Mouse (Mus musculus): ENCODE data around the gene Nme8. TPM values are rescaled to one million over a fixed set of nuclear protein-coding genes. Genes with fewer than 3 reads are reported as not detected.
A peak's percentile ranks its signal among the peaks of the same experiment; 100 is the strongest.

Gene Nme8
- total RNA-seq, 2 experiments from 2014 or later, result not detected

DNA sequence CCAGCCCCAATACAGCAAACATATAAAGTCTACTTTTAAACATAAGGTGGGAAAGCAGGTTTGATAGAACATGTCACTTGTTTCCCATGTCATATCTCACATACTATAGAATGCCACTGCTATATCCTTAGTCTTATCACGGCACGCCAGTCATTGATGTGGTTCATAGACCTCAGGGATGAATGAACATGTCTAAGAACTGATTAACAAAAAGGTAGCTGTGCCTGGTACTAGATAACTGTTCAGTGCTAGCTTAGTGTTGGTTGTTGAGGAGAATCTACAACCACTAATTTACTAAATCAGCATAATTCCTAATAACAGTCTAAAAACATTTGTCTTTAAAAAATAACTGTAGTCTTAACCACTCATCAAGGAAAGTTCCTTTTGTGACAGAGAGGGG, 47.8 kb downstream of the Nme8 start:
- no peak for DNase-seq (ENCODE audit: extremely low spot score in 1 of 2, low spot score in 2 of 2)
- intact Hi-C loops (cut with DNase I), result loop anchor here (10.0 kb wide), 3 partner anchors 215 to 495 kb away; no protein-coding TSS in a partner anchor

GRCm38 (mm10) chr13:19644225-19644624, 53.4 kb downstream of the Nme8 start:
- intact Hi-C loops (cut with DNase I), result loop anchor here (5.0 to 10.0 kb wide), 4 partner anchors 209 to 489 kb away; no protein-coding TSS in a partner anchor

DNA sequence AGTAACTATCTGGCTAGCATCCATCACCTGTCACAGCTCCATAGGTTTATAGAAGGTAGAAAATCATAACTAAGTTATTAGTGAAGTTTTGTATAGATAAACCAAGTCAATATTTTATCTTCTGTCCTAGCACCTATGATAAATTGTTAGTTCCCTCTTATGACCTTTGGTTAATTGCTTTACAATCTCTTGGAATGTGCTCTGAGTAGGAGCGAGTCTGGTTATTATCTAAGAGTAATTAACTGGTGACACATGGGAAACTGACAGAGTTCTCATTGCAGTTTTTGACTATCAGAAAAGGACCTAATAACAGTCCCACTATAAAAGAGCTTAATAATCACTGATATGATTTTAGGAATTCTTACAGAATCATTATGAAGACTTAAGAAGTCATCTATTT, 54.1 kb downstream of the Nme8 start:
- DNase-seq (ENCODE audit: extremely low spot score in 1 of 2, low spot score in 2 of 2), result no peak

More at GRCm38 (mm10) chr13:19644225-19644624, 53.4 kb downstream of the Nme8 start:
- no peak for DNase-seq (ENCODE audit: extremely low spot score in 1 of 2, low spot score in 2 of 2)

GRCm38 (mm10) chr13:19640203-19640851, 57.3 kb downstream of the Nme8 start:
- DNase-seq (ENCODE audit: extremely low spot score in 1 of 2, low spot score in 2 of 2), result peak in 1 of 2 experiments; percentile 14
- intact Hi-C loops (cut with DNase I), result loop anchor here (5.0 to 10.0 kb wide), 4 partner anchors 206 to 486 kb away; no protein-coding TSS in a partner anchor

More for the DNA sequence above, 54.1 kb downstream of the Nme8 start:
- intact Hi-C loops (cut with DNase I), result loop anchor here (5.0 to 10.0 kb wide), 4 partner anchors 209 to 489 kb away; no protein-coding TSS in a partner anchor

GRCm38 (mm10) chr13:19636131-19636530, 61.5 kb downstream of the Nme8 start:
- intact Hi-C loops (cut with DNase I), result no loop called here
- DNase-seq (ENCODE audit: extremely low spot score in 1 of 2, low spot score in 2 of 2), result no peak

DNA sequence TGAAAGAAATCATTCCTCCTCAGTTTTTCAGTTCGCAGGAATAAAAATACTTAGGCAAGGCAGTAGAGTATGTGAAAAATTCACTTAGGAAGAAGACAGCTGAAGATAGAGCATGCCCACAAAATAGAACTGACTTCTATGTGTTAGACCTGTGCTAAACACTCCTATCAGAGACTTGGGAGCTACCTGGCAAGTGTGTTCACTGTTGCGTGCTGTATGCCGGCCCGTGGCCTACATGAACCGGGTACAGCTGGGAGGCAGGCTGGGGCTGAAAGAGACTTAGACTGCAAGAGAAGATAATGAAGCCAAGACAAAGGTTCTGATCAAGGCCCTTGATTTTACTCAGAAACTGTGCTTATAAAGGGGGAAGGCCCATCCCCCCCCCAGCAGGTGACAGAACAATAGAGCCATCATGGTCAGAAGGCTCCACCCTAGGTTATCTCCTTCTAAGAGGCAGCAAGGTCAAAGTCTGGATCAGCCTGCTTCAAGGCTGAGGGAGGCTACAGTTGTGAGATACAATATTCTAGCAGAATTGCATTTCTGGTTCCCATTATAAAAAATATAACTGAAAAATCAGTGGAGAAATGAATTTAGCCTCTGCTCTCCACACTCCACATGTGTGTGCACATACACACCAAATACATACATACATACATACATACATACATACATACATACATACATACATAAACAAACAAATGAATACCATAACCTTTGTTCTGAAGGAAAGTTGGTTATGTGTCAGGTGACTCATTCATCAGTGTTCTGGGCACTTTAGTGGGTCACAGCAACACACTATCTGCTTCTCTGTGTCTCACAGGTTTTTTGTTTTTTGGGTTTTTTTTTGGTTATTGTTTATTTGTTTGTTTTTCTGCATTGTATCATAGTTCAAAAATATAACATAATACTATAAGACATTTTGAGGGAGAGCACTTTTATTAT, 66.6 kb downstream of the Nme8 start:
- no peak for DNase-seq (ENCODE audit: extremely low spot score in 1 of 2, low spot score in 2 of 2)

GRCm38 (mm10) chr13:19626473-19626872, 71.1 kb downstream of the Nme8 start:
- intact Hi-C loops (cut with DNase I), result loop anchor here (10.0 kb wide), 1 partner anchor 172 kb away; no protein-coding TSS in a partner anchor
- DNase-seq (ENCODE audit: extremely low spot score in 1 of 2, low spot score in 2 of 2), result no peak

More for the DNA sequence above, 66.6 kb downstream of the Nme8 start:
- intact Hi-C loops (cut with DNase I), result no loop called here

- intact Hi-C loops (cut with DNase I), result loop anchor here (10.0 kb wide), 1 partner anchor 170 kb away; no protein-coding TSS in a partner anchor
- DNase-seq (ENCODE audit: extremely low spot score in 1 of 2, low spot score in 2 of 2), result no peak
Observed at GRCm38 (mm10) chr13:19624632-19625320, 72.8 kb downstream of the Nme8 start.

- peak in 1 of 2 experiments; percentile 28 for DNase-seq (ENCODE audit: extremely low spot score in 1 of 2, low spot score in 2 of 2)
Observed at GRCm38 (mm10) chr13:19623228-19623905, 74.2 kb downstream of the Nme8 start.

GRCm38 (mm10) chr13:19622573-19623227, 74.9 kb downstream of the Nme8 start, which contains the start of gene Sfrp4:
TSS of gene Sfrp4 (plus strand) at chr13:19623104.
- DNase-seq (ENCODE audit: extremely low spot score in 1 of 2, low spot score in 2 of 2), result peak in 1 of 2 experiments; percentile 76
- intact Hi-C loops (cut with DNase I), result loop anchor here (10.0 kb wide), 1 partner anchor 168 kb away; no protein-coding TSS in a partner anchor

More at GRCm38 (mm10) chr13:19623228-19623905, 74.2 kb downstream of the Nme8 start:
- intact Hi-C loops (cut with DNase I), result loop anchor here (10.0 kb wide), 1 partner anchor 169 kb away; no protein-coding TSS in a partner anchor

DNA sequence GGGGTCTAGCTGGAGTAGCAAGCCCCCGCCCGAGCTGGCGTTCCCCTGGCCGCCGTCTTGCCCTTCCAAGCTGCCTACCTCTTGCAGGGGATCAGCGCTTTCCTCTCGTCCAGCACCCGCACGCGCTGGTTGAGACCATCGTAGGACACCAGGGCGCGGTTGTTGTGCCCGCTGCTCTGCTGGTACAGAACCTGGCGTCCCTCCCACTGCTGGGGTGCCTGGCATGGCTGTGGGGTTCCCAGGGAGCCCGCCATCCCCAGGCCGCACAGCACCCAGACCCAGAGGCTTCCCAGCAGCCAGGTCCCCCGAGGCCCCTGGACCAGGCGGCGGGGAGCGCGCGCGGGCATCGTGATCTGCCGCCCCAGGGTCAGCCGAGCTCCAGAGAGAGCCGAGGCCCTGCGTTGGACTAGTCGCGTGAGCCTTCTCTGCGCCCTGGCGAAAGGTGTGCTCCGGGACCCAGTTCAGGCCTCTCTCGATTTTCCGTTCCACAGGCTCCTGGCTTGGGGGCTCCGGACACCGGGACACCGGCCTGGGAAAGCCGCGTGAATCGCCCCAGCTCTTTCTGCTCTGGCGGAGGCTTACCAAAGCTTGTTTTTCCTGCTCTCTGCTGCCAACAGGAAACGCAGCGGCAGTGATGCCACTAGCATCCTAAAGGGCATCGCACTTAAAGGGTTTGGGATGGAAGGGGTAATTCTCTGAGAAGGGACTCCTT, 78.2 kb downstream of the Nme8 start, which contains the start of gene Epdr1:
Gene Epdr1, minus strand, starts transcription at position 712 of the 712 bp plus-strand sequence.
- intact Hi-C loops (cut with DNase I), result no loop called here
- DNase-seq (ENCODE audit: extremely low spot score in 1 of 2, low spot score in 2 of 2), result peak; percentile 77 to 81

- intact Hi-C loops (cut with DNase I), result no loop called here
- DNase-seq (ENCODE audit: extremely low spot score in 1 of 2, low spot score in 2 of 2), result no peak
Observed at GRCm38 (mm10) chr13:19618841-19619215, 78.8 kb downstream of the Nme8 start.

DNA sequence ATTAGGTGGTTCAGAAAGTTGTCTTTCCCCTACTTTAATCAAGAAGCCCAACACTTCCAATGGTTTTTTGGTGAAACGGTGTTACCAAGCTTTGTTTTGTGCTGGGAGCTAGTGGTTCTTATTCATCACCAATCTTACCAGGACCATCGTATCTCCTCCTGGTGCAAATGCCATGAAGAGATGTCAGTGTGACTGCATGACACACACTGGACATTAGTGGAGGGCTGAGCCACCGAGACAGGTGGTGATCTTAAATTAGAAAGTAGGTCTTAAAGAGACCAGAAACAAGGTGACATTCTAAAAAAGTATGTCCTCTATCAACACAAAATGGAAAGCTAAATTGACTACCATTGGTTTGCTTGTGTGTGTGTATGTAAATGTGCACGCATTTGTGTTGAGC, 79.5 kb downstream of the Nme8 start:
- no peak for DNase-seq (ENCODE audit: extremely low spot score in 1 of 2, low spot score in 2 of 2)
- intact Hi-C loops (cut with DNase I), result no loop called here

GRCm38 (mm10) chr13:19614311-19614710, 83.3 kb downstream of the Nme8 start:
- intact Hi-C loops (cut with DNase I), result no loop called here
- no peak for DNase-seq (ENCODE audit: extremely low spot score in 1 of 2, low spot score in 2 of 2)

- intact Hi-C loops (cut with DNase I), result no loop called here
- DNase-seq (ENCODE audit: extremely low spot score in 1 of 2, low spot score in 2 of 2), result no peak
Observed at GRCm38 (mm10) chr13:19613426-19613825, 84.2 kb downstream of the Nme8 start.

GRCm38 (mm10) chr13:19612963-19613362, 84.6 kb downstream of the Nme8 start:
- intact Hi-C loops (cut with DNase I), result no loop called here
- no peak for DNase-seq (ENCODE audit: extremely low spot score in 1 of 2, low spot score in 2 of 2)

- intact Hi-C loops (cut with DNase I), result no loop called here
- DNase-seq (ENCODE audit: extremely low spot score in 1 of 2, low spot score in 2 of 2), result no peak
Observed at GRCm38 (mm10) chr13:19612348-19612747, 85.2 kb downstream of the Nme8 start.
